11 mouse cellular contexts compared by ENCODE assay signal in genomic region chr7:30456487-30456886, GRCm38 (mm10). TPM values are rescaled to one million over a fixed set of nuclear protein-coding genes. Genes with fewer than 3 reads are reported as not detected.
DNase-seq lines count a peak whose midpoint lies in the region; ATAC-seq lines count a peak whose summit lies in the region.
"Had no signal": no experiment of that assay in that cellular context is flagged by ENCODE, and none has a peak within 500 bp of the region (broad histone marks: within the 10 kb centered on the region; RNA-seq: fewer than 3 reads in every experiment).

No protein-coding gene starts in this region.

- no peak overlapping the region for H3K9ac ChIP-seq in kidney, embryonic 15.5 days
- no peak overlapping the region for H3K9ac ChIP-seq in intestine, embryonic 15.5 days
- H3K9ac ChIP-seq in neural tube, embryonic 15.5 days (replicated peaks), result peak overlapping the region; percentile 45

- no peak for DNase-seq in kidney, adult 18-20 months
- no peak for DNase-seq in forebrain, embryonic 10.5 days (ENCODE audit: extremely low spot score, low spot score)
- no peak for DNase-seq in cerebellum, adult 18-20 months
- DNase-seq in lung, postnatal 10 days, result no peak
- no peak for DNase-seq in layer of hippocampus, adult 18-20 months (ENCODE audit: low spot score in 2 of 2)
- DNase-seq: lung, adult 18-20 months; thymus, adult 2 months had no signal

- H3K4me3 ChIP-seq in kidney, embryonic 15.5 days (replicated peaks), result peak overlapping the region; percentile 20; the same call in 1 of the 2 replicates
- H3K4me3 ChIP-seq in forebrain, embryonic 10.5 days, result peak overlapping the region; percentile 41
- H3K4me3 ChIP-seq in intestine, embryonic 15.5 days (replicated peaks), result peak overlapping the region; percentile 14
- peak overlapping the region; percentile 26 for H3K4me3 ChIP-seq in neural tube, embryonic 15.5 days (replicated peaks)
- H3K4me3 ChIP-seq: erythroblast, embryonic 14.5 days had no signal

- no peaks in the 10 kb centered on the region for H3K36me3 ChIP-seq in kidney, embryonic 15.5 days
- no peaks in the 10 kb centered on the region for H3K36me3 ChIP-seq in forebrain, embryonic 10.5 days (replicated peaks)
- no peaks in the 10 kb centered on the region for H3K36me3 ChIP-seq in intestine, embryonic 15.5 days
- no peaks in the 10 kb centered on the region for H3K36me3 ChIP-seq in neural tube, embryonic 15.5 days

- peak overlapping the region; percentile 46 for H3K4me2 ChIP-seq in kidney, embryonic 15.5 days
- H3K4me2 ChIP-seq in intestine, embryonic 15.5 days (replicated peaks), result peak overlapping the region; percentile 46
- peak overlapping the region; percentile 62 for H3K4me2 ChIP-seq in neural tube, embryonic 15.5 days

- H3K4me1 ChIP-seq in kidney, embryonic 15.5 days, result peaks cover 28% of the 10 kb centered on the region
- peaks cover 34% of the 10 kb centered on the region for H3K4me1 ChIP-seq in forebrain, embryonic 10.5 days
- peaks cover 17% of the 10 kb centered on the region for H3K4me1 ChIP-seq in intestine, embryonic 15.5 days (replicated peaks)
- peaks cover 32% of the 10 kb centered on the region for H3K4me1 ChIP-seq in neural tube, embryonic 15.5 days

- ATAC-seq in kidney, embryonic 15.5 days (replicated peaks; ENCODE audit: low FRiP score), result no peak
- no peak for ATAC-seq in intestine, embryonic 15.5 days
- ATAC-seq in neural tube, embryonic 15.5 days (ENCODE audit: low FRiP score), result no peak

- under 1% methylated on average over 9 of the region's 9 CpGs for WGBS in kidney, embryonic 15.5 days
- WGBS in forebrain, embryonic 10.5 days, result under 1% methylated on average over 9 of the region's 9 CpGs
- under 1% methylated on average over 9 of the region's 9 CpGs for WGBS in intestine, embryonic 15.5 days
- WGBS in neural tube, embryonic 15.5 days, result 3% methylated on average over 9 of the region's 9 CpGs

- no peak overlapping the region for H3K27ac ChIP-seq in kidney, embryonic 15.5 days
- no peak overlapping the region for H3K27ac ChIP-seq in forebrain, embryonic 10.5 days
- H3K27ac ChIP-seq in intestine, embryonic 15.5 days, result no peak overlapping the region
- no peak overlapping the region for H3K27ac ChIP-seq in neural tube, embryonic 15.5 days (replicated peaks)

- no peaks in the 10 kb centered on the region for H3K9me3 ChIP-seq in kidney, embryonic 15.5 days (replicated peaks)
- H3K9me3 ChIP-seq in forebrain, embryonic 10.5 days, result no peaks in the 10 kb centered on the region
- H3K9me3 ChIP-seq in intestine, embryonic 15.5 days, result no peaks in the 10 kb centered on the region
- H3K9me3 ChIP-seq in neural tube, embryonic 15.5 days (replicated peaks), result no peaks in the 10 kb centered on the region

- H3K27me3 ChIP-seq in kidney, embryonic 15.5 days, result peaks cover 99% of the 10 kb centered on the region
- peaks cover 100% of the 10 kb centered on the region for H3K27me3 ChIP-seq in forebrain, embryonic 10.5 days (ENCODE audit: poor library complexity, severe bottlenecking)
- peaks cover 88% of the 10 kb centered on the region for H3K27me3 ChIP-seq in intestine, embryonic 15.5 days (replicated peaks)
- peaks cover 85% of the 10 kb centered on the region for H3K27me3 ChIP-seq in neural tube, embryonic 15.5 days (replicated peaks)

RNA-seq across cellular contexts. Expression of gene Kirrel2, which starts 1.0 kb away (rescaled TPM):
- polyA plus RNA-seq in kidney, embryonic 15.5 days (2015; fragmentation: Nextera tagmentation; extraction: Ambion mirVana), result 0.54 and 0.77 TPM in 2 replicates
- 0.29 and 0.52 TPM in 2 replicates for polyA plus RNA-seq in forebrain, embryonic 10.5 days (2016; fragmentation: Nextera tagmentation; extraction: Ambion mirVana)
- 2.0 and 3.0 TPM in 2 replicates for polyA plus RNA-seq in intestine, embryonic 15.5 days (2015; fragmentation: Nextera tagmentation; extraction: Ambion mirVana)
- polyA plus RNA-seq in neural tube, embryonic 15.5 days (2015; fragmentation: Nextera tagmentation; extraction: Ambion mirVana), result 0.15 and 0.36 TPM in 2 replicates
- 10 to 100 TPM; 11.9 to 17.4 TPM for total RNA-seq in layer of hippocampus, adult 18-20 months (2021)

RNA-seq across cellular contexts. Expression of gene Nphs1, which starts 1.6 kb away (rescaled TPM):
- polyA plus RNA-seq in kidney, embryonic 15.5 days (2015; fragmentation: Nextera tagmentation; extraction: Ambion mirVana), result 3.6 and 4.8 TPM in 2 replicates
- 0.07 TPM in 1 of 2 replicates, not detected in the other for polyA plus RNA-seq in forebrain, embryonic 10.5 days (2016; fragmentation: Nextera tagmentation; extraction: Ambion mirVana)
- 1.3 and 3.3 TPM in 2 replicates for polyA plus RNA-seq in intestine, embryonic 15.5 days (2015; fragmentation: Nextera tagmentation; extraction: Ambion mirVana)
- 0.14 and 0.23 TPM in 2 replicates for polyA plus RNA-seq in neural tube, embryonic 15.5 days (2015; fragmentation: Nextera tagmentation; extraction: Ambion mirVana)
- total RNA-seq in layer of hippocampus, adult 18-20 months (2021), result 1 to 10 TPM in 1 of 2 experiments, under 1 TPM in 1; 0.96 to 1.8 TPM
- polyA plus RNA-seq: erythroblast, embryonic 14.5 days had no signal

RNA-seq across cellular contexts. Expression of gene Aplp1, which starts 11.2 kb away (rescaled TPM):
- polyA plus RNA-seq in kidney, embryonic 15.5 days (2015; fragmentation: Nextera tagmentation; extraction: Ambion mirVana), result 24.1 and 28.6 TPM in 2 replicates
- polyA plus RNA-seq in forebrain, embryonic 10.5 days (2016; fragmentation: Nextera tagmentation; extraction: Ambion mirVana), result 25.4 and 33.7 TPM in 2 replicates
- polyA plus RNA-seq in intestine, embryonic 15.5 days (2015; fragmentation: Nextera tagmentation; extraction: Ambion mirVana), result 39.0 and 40.8 TPM in 2 replicates
- 577 and 709 TPM in 2 replicates for polyA plus RNA-seq in neural tube, embryonic 15.5 days (2015; fragmentation: Nextera tagmentation; extraction: Ambion mirVana)
- total RNA-seq in layer of hippocampus, adult 18-20 months (2021), result 1,000 to 10,000 TPM; 1,425 to 1,440 TPM

RNA-seq across cellular contexts. Expression of gene Nfkbid, which starts 35.0 kb away (rescaled TPM):
- polyA plus RNA-seq in kidney, embryonic 15.5 days (2015; fragmentation: Nextera tagmentation; extraction: Ambion mirVana), result 1.3 and 2.0 TPM in 2 replicates
- 1.3 and 1.5 TPM in 2 replicates for polyA plus RNA-seq in forebrain, embryonic 10.5 days (2016; fragmentation: Nextera tagmentation; extraction: Ambion mirVana)
- polyA plus RNA-seq in intestine, embryonic 15.5 days (2015; fragmentation: Nextera tagmentation; extraction: Ambion mirVana), result 2.1 and 2.4 TPM in 2 replicates
- 2.7 and 3.2 TPM in 2 replicates for polyA plus RNA-seq in neural tube, embryonic 15.5 days (2015; fragmentation: Nextera tagmentation; extraction: Ambion mirVana)
- total RNA-seq in layer of hippocampus, adult 18-20 months (2021), result 1 to 10 TPM; 3.0 to 4.2 TPM

RNA-seq across cellular contexts. Expression of gene Hcst, which starts 36.8 kb away (rescaled TPM):
- polyA plus RNA-seq in kidney, embryonic 15.5 days (2015; fragmentation: Nextera tagmentation; extraction: Ambion mirVana), result 0.64 and 1.5 TPM in 2 replicates
- 0.38 TPM in 1 of 2 replicates, not detected in the other for polyA plus RNA-seq in forebrain, embryonic 10.5 days (2016; fragmentation: Nextera tagmentation; extraction: Ambion mirVana)
- 2.2 and 2.5 TPM in 2 replicates for polyA plus RNA-seq in intestine, embryonic 15.5 days (2015; fragmentation: Nextera tagmentation; extraction: Ambion mirVana)
- polyA plus RNA-seq in neural tube, embryonic 15.5 days (2015; fragmentation: Nextera tagmentation; extraction: Ambion mirVana), result 0.95 and 4.5 TPM in 2 replicates
- under 1 TPM in 1 of 2 experiments, not detected in 1; 0.99 TPM for total RNA-seq in layer of hippocampus, adult 18-20 months (2021)
- polyA plus RNA-seq: erythroblast, embryonic 14.5 days had no signal

Comparison
In these comparisons a context has a peak if more than half of its experiments do, and no peak if none do; other contexts are left out.
1. RNA of gene Aplp1, which starts 11.2 kb away (polyA plus RNA-seq): 577 to 709 TPM in neural tube, embryonic 15.5 days; 39.0 to 40.8 TPM in intestine, embryonic 15.5 days, 25.4 to 33.7 TPM in forebrain, embryonic 10.5 days and 24.1 to 28.6 TPM in kidney, embryonic 15.5 days; every median in the first group is over 10 times any median in the second.
2. Peak in every context shown above with its lines, with median percentiles within 50 percentile points of each other: H3K4me2 ChIP-seq and H3K4me3 ChIP-seq.